Mouse (Mus musculus): ENCODE measurements around the gene Phxr2.

DNA sequence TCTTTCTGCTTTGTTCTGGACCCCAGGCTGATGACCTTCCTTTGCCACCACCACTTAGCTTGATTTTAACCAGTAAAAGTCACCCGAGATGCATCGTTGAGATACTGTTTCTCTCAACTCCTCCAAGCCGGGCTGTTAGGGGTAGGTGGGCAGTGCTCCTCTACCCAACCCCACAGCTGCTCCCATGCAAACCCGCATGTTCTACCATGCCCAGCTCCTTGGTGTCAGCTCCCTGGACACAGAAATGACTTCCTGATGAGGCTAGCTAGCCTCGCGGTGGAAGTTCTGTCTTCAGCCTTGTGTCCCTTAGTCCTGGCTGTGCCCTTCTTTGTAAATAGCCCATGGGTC lies 40.9 kb downstream of the Phxr2 start:
- TF ChIP-seq CTCF (IDR thresholded peaks at IDR 0.05; ENCODE audit: insufficient read depth, low read length) (no peak), POLR2A (IDR thresholded peaks at IDR 0.05; ENCODE audit: borderline replicate concordance, extremely low read depth, low read depth, low read length) (no peak)

Data from lung, adult 2 months (tissue).